Mouse (Mus musculus) C2C12 (cell line): Measurements from ENCODE around the gene Ppfibp1.

Experiments used
- CTCF ChIP-seq: IDR thresholded peaks from one replicate; pipeline ENCODE4 v1.5.1; 2011; ENCODE audit not compliant: control insufficient read depth, insufficient read depth, insufficient read length
- USF1 ChIP-seq: IDR thresholded peaks from one replicate; pipeline ENCODE4 v1.6.1; 2011; ENCODE audit warnings: low read depth, mild to moderate bottlenecking, control low read depth, moderate library complexity

DNA sequence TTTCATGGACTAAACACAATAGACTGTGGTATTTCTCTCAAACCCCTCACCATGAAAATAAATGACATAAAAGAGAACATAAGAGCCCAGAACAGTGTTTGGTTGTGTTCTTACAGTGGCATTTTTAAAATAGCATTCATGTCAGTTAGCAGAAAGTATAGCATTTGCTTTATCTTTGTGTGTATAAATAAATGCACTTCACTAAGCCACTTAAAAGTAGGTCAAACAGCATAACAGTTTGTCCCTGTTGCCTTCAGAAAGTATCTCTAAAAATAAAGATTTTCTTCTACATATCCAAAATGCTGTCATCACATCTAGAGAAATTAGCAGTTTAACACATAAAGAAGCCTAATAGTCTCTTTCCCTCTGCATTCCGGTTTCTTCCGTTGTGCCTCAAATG lies 30.9 kb upstream of the Ppfibp1 start:
- TF ChIP-seq CTCF (no peak), USF1 (no peak)
